Mouse (Mus musculus): ENCODE measurements at regions not wholly inside any gene's neighbourhood (a gene's known extent, or its start where the extent isn't known, plus 50 kb on each side); places are given as distances from the start of the nearest gene placed in this dataset.
"Not testable (repeated sequence)": the region's sequence is repeated elsewhere in the genome, so short reads cannot be mapped to it uniquely, and the experiment has no call there.

GRCm38 (mm10) chr13:61805300-61805699 lies 235.4 kb upstream of the Cts3 start:
- DNase-seq (ENCODE audit: extremely low spot score), result not testable (repeated sequence)

- peak; percentile 73 for DNase-seq (ENCODE audit: extremely low spot score)
Measured at GRCm38 (mm10) chr13:61804168-61804874, 234.4 kb upstream of the Cts3 start.

- not testable (repeated sequence) for DNase-seq (ENCODE audit: extremely low spot score)
Measured at GRCm38 (mm10) chr13:61803763-61804162, 233.8 kb upstream of the Cts3 start.

- DNase-seq (ENCODE audit: extremely low spot score), result not testable (repeated sequence)
Measured at GRCm38 (mm10) chr13:61763457-61763856, 193.5 kb upstream of the Cts3 start.

All from embryo, embryonic 9.5 days (tissue).